Mouse (Mus musculus) cerebral cortex, adult 2 months (tissue): ENCODE data around the gene Eef1akmt4.

ENCODE experiments used
- WGBS: fragments of 180-500 bp; shearing (Covaris S2); methylation state at CpG from one replicate; pipeline ENCODE4 v1.1.7; 2018; 5-methylcytosine and 5-hydroxymethylcytosine counted together

Eef1akmt4 gene

DNA sequence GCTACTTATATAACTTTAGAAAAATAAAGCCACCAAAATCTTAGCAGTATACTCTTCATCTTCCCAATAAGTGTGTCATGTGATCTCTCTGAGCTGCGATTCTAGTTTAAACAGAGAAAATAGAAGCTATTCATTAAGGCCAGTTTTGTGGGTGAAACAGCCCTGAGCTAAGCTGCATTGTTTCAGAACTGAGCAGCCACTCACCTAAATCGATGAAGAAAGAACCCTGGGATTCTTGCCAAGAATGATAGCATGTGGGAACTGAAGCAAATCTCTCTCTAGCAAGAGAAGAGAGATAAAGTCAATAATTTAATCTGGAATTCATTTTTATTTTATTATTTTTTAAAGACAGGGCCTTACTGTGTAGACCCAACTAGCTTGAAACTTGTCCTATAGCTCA, 11.8 kb downstream of the Eef1akmt4 start:
- 25% methylated on average over 2 of the region's 2 CpGs for WGBS

DNA sequence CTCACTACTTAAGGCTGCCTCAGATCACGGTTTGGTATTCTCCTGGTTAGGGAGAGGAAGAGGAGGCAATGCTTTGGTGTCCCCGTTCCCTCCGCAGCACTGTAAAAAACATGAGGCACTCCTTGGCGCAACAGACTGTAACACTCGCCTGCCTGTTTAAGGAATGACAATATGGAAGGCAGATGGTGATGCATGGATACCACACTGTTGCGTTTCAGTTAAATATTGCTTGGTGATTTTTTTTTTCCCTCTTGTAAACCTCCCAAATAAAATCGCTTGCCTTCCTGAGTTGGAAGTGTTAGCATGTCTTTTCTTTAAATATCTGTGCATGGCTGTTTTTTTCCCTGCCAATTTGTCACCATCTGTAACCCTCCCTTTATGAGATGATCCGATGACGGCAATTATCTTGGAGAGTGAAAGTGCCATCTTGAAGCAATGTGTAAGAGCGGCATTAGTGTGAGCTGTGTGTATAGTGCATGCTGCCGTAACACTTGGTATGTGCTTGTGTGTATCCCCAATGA, 17.5 kb downstream of the Eef1akmt4 start:
- WGBS: 41% methylated on average over 11 of the region's 11 CpGs

DNA sequence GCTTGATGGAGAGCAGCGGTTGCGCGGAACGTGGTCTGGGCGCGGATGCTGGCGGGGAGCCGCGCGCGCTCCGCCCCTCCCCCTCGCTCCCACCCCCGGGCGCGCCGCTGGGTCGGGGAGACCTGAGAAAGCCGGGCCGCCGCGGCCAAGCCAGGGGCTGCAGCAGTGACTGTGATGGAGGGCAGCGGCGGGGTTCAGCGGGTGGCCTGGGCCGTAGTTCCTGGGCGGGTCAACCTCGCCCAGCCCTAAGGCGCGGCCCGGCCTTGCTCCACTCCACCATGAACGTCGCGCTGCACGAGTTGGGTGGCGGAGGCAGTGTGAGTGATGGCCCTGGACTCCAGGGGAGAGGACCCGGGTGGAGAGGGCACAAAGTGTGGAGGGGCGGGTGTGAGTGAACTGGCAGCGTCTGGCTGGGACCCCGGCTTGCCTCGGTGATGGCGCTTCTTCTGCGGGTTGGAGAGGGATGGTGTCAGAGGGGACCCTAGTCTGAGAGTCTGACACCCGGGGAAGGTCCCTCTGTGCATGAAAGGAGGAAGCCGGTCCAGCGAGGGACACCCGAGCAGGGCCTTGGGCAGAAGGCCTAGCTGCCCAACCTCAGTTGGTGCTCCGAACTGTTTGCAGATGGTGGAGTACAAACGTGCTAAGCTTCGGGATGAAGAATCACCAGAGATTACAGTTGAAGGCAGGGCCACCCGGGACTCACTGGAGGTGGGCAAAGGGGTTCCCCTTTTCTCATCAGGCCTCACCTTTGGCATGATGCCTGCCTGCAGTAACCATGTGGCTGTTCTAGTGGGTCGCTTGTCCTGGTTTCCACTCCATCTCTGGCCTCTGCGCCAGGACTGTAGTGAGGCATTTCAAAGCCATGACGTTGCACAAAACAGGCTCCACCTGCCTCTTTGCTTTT, 18.6 kb downstream of the Eef1akmt4 start, which contains the start of gene Ece2:
Gene Ece2 (plus strand): TSS at position 98 of the 904 bp plus-strand sequence.
- WGBS: 7% methylated on average over 54 of the region's 54 CpGs

DNA sequence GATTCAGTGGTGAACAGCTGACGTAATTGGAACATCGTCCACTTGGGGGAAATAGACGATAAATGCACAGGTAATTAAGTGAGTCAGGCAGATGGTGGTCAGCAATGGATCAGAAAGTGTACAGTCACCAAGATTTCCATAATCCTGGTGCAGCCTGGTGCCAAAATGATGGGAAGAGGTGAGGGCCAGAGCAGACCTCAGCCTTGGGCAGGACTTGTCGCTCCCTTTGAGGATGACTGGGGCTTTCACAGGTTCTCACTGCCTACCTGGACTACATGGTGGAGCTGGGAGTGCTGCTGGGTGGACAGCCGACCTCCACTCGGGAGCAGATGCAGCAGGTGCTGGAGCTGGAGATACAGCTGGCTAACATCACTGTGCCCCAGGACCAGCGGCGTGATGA, 26.0 kb downstream of the Eef1akmt4 start:
- WGBS: 87% methylated on average over 8 of the region's 8 CpGs

DNA sequence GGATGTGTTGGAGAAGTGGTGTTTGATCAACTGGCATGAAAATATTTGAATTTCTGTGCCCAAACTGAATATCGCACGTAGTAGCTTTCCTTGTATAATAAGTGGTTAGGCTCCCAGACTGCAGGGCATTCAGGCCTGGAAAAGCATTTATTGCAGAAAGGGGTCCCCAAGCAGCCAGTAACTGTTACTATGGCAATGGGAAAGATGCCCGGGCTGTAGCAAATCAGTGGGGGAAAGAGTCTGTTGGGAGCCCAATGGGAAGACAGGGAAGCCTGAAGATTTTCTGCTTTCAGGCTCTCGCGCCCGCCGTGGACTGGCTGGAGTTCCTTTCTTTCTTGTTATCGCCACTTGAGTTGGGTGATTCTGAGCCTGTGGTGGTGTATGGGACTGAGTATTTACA, 27.0 kb downstream of the Eef1akmt4 start:
- 30% methylated on average over 8 of the region's 8 CpGs for WGBS

DNA sequence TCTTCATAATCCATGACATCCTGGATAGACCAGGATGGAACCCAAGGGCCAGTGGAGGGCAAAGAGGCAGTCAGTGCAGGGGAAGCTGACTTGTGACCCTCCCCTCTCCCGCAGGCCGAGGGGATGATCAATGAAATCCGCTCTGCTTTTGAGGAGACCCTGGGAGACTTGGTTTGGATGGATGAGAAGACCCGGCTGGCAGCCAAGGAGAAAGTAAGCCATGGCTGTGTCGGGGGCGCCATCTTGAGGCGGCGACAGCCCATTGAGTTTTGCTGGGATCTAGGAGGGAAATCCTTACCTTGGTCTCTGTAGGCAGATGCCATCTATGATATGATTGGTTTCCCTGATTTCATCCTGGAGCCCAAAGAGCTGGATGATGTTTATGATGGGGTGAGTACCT, 30.8 kb downstream of the Eef1akmt4 start:
- WGBS: under 1% methylated on average over 8 of the region's 8 CpGs

DNA sequence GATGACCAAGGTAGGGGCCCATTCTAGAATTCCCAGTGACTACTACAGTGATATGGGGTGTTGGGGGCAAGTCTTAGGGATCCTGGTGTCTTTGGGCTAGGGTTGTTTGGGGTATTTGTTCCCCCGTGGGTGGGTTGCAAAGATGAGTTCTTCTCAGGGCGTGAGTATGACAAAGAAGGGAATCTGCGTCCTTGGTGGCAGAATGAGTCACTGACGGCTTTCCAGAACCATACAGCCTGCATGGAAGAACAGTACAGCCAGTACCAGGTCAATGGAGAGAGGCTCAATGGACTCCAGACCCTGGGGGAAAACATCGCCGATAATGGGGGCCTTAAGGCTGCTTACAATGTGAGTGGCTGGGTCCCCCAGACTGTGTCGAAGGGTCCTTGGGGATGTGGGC, 32.5 kb downstream of the Eef1akmt4 start:
- 87% methylated on average over 7 of the region's 7 CpGs for WGBS

DNA sequence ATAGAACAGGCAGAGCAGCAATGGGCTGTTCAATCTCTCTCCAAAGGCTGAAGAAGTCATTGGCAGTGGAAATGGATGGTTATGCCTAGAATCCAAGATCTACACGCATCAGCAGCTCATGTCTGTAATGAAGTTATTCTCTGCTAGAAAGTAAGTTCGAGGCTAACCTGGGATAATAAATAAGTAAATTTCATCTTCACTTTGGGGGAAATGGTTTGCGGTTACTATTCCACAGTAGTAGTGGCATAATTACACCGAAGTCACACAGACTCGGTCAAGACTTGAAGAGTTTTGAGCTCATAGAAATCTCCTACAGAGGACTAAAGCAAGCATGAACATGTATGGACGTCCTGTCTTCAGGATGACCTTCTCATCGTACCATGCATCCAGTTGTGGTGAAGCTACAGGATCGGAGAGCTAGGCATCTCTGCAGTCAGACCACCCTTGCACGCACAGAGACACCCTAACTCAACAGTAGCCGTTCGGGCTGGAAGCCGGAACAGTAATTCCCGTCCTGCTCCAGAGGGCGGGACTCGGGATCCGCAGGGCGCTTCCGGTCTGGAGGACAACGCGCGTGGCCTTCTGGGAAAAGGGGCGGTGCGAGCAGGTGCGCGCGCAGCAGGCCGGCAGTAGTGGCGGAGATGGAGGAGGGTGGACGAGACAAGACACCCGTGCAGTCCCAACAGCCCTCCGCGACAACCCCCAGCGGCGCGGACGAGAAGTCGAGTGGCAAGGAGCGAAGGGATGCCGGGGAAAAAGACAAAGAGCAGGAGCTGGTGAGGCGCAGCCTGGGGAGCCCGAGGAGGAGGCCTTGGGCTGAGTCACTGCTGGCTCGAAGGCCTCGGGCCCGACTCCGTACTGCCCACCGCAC, 39.9 kb downstream of the Eef1akmt4 start, which contains the start of gene Psmd2:
Gene Psmd2 (plus strand): TSS at position 577 of the 871 bp plus-strand sequence.
- WGBS: 1% methylated on average over 46 of the region's 46 CpGs

DNA sequence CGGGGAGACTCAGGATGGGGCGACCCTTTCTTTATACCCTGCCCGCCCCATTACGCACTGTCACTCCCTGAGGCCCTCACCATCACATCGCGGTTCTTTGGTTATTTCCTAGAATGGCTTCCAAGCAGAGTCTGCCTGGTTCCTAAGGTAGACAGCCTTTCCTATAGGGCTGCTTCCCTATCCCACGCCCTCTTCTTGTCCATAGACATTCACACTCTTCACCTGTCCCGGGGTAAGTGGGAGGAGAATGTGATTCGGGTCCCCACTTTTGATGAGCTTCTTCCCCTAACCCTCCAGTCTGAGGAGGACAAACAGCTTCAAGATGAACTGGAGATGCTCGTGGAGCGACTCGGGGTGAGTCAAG, 40.5 kb downstream of the Eef1akmt4 start:
- 5% methylated on average over 12 of the region's 12 CpGs for WGBS

DNA sequence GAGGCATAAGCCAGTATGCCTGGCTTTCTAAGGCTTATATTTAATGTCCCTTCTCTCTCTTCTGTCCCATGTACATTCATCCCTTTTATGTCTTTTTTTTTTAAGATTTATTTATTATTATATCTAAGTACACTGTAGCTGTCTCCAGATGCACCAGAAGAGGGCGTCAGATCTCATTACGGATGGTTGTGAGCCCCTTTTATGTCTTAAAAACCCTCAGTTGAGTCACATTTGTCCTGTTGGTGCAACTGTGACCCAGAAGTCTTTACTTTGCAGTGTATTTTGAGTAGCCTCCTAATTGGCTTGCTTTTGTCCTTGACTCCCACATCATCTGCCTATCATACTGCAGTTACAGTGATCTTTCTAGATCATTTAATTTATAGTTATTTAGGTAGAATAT, 41.9 kb downstream of the Eef1akmt4 start:
- WGBS: 40% methylated on average over 2 of the region's 2 CpGs

DNA sequence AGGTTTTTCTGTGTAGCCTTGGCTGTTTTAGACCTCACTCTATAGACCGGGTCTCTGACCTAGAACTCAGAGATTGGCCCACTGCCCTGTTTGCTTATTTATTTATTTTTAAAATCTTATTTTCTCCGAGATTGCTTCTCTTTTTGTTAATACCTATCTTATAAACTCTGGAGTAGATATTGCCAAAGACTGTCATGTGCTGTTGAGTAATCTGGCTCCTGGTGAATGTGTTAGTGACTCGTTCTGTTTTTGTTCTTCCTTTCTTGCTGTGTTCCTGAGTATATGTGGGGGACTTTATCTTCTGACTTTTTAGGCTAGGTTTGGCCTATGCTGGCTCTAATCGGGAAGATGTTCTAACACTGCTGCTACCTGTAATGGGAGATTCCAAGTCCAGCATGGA, 46.3 kb downstream of the Eef1akmt4 start:
- 73% methylated on average over 4 of the region's 4 CpGs for WGBS

DNA sequence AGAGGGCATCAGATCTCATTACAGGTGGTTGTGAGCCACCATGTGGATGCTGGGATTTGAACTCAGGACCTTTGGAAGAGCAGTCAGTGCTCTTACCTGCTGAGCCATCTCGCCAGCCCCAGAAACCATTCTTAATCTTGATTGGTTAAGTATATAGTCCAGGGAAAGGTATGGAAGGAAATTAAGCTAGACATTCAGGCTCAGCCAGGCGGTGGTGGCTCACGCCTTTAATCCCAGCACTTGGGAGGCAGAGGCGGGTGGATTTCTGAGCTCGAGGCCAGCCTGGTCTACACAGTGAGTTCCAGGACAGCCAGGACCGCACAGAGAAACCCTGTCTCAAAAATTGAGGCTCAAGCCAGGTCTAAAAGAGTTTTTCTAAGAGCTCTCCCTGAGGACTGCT, 56.6 kb downstream of the Eef1akmt4 start, which contains the start of gene Eif4g1:
Gene Eif4g1 (plus strand): TSS at position 301 of the 400 bp plus-strand sequence.
- WGBS: 96% methylated on average over 5 of the region's 6 CpGs
